Mouse (Mus musculus) C2C12 (cell line): ENCODE results near the gene Paqr7.

Source experiments
- CTCF ChIP-seq: IDR thresholded peaks from one replicate; pipeline ENCODE4 v1.5.1; 2011; ENCODE audit not compliant: control insufficient read depth, insufficient read depth, insufficient read length
- MYOG ChIP-seq: IDR thresholded peaks from one replicate; pipeline ENCODE4 v1.6.1; 2011; ENCODE audit not compliant: control insufficient read depth, insufficient read length; ENCODE audit errors: extremely low read depth
- USF1 ChIP-seq: IDR thresholded peaks from one replicate; pipeline ENCODE4 v1.6.1; 2011; ENCODE audit warnings: low read depth, mild to moderate bottlenecking, control low read depth, moderate library complexity

- TF ChIP-seq USF1, result no peak
- no peak for TF ChIP-seq CTCF
- no peak for TF ChIP-seq MYOG
These were observed 53.4 kb downstream of the Paqr7 start for GRCm38 (mm10) chr4:134549899-134550298.
